Mouse (Mus musculus): Measurements from ENCODE around the gene Nck1. TPM values are rescaled to one million over a fixed set of nuclear protein-coding genes. Genes with fewer than 3 reads are reported as not detected.

Gene Nck1
- polyA plus RNA-seq, 1 experiment from 2014 or later, result 61.4 TPM

GRCm38 (mm10) chr9:100483318-100483717 is 62.6 kb downstream of the Nck1 start:
- 89% methylated on average over 5 of the region's 5 CpGs for WGBS
- Histone ChIP-seq H3K4me1 (peaks cover 17% of the 10 kb centered on the region), H3K4me3 (no peak overlapping the region), H3K27ac (replicated peaks) (no peak overlapping the region), H3K9me3 (no peaks in the 10 kb centered on the region), H3K27me3 (replicated peaks; ENCODE audit: low read depth, poor library complexity, severe bottlenecking) (no peaks in the 10 kb centered on the region), H3K36me3 (replicated peaks) (peaks cover 9% of the 10 kb centered on the region; the same call in 1 of the 2 replicates)
- DNase-seq (ENCODE audit: low spot score), result no peak

- H3K4me3 ChIP-seq, result no peak overlapping the region
- H3K9me3 ChIP-seq, result peaks cover 7% of the 10 kb centered on the region; the same call in 1 of the 2 replicates
- H3K27me3 ChIP-seq (replicated peaks; ENCODE audit: low read depth, poor library complexity, severe bottlenecking), result no peaks in the 10 kb centered on the region
- 0 out of 2 replicates have a peak, but pooled peaks cover 8% of the 10 kb centered on the region for H3K4me1 ChIP-seq
- H3K27ac ChIP-seq (replicated peaks), result no peak overlapping the region
- 87% methylated on average over 6 of the region's 6 CpGs for WGBS
- H3K36me3 ChIP-seq (replicated peaks), result peaks cover 11% of the 10 kb centered on the region; the same call in 1 of the 2 replicates
- DNase-seq (ENCODE audit: low spot score), result no peak
Observed at GRCm38 (mm10) chr9:100481626-100482025, 64.3 kb downstream of the Nck1 start.

GRCm38 (mm10) chr9:100474056-100474455 is 71.9 kb downstream of the Nck1 start:
- no peak overlapping the region for H3K4me3 ChIP-seq
- no peak for DNase-seq (ENCODE audit: low spot score)
- H3K27me3 ChIP-seq (replicated peaks; ENCODE audit: low read depth, poor library complexity, severe bottlenecking), result no peaks in the 10 kb centered on the region
- WGBS, result 90% methylated on average over 1 of the region's 1 CpGs
- peaks cover 9% of the 10 kb centered on the region for H3K4me1 ChIP-seq
- H3K9me3 ChIP-seq, result peaks cover 10% of the 10 kb centered on the region; the same call in 1 of the 2 replicates
- H3K27ac ChIP-seq (replicated peaks), result no peak overlapping the region
- peaks cover 9% of the 10 kb centered on the region; the same call in 1 of the 2 replicates for H3K36me3 ChIP-seq (replicated peaks)

GRCm38 (mm10) chr9:100473361-100473760 is 72.6 kb downstream of the Nck1 start:
- peaks cover 10% of the 10 kb centered on the region; the same call in 1 of the 2 replicates for H3K9me3 ChIP-seq
- H3K27me3 ChIP-seq (replicated peaks; ENCODE audit: low read depth, poor library complexity, severe bottlenecking), result no peaks in the 10 kb centered on the region
- H3K4me3 ChIP-seq, result no peak overlapping the region
- H3K36me3 ChIP-seq (replicated peaks), result peaks cover 6% of the 10 kb centered on the region; the same call in 1 of the 2 replicates
- H3K4me1 ChIP-seq, result peaks cover 9% of the 10 kb centered on the region
- H3K27ac ChIP-seq (replicated peaks), result no peak overlapping the region
- 82% methylated on average over 6 of the region's 6 CpGs for WGBS
- DNase-seq (ENCODE audit: low spot score), result no peak

GRCm38 (mm10) chr9:100472931-100473330 is 73.0 kb downstream of the Nck1 start:
- Histone ChIP-seq H3K4me3 (no peak overlapping the region), H3K27ac (replicated peaks) (no peak overlapping the region), H3K27me3 (replicated peaks; ENCODE audit: low read depth, poor library complexity, severe bottlenecking) (no peaks in the 10 kb centered on the region), H3K36me3 (replicated peaks) (peaks cover 8% of the 10 kb centered on the region; the same call in 1 of the 2 replicates), H3K4me1 (peaks cover 9% of the 10 kb centered on the region), H3K9me3 (peaks cover 10% of the 10 kb centered on the region; the same call in 1 of the 2 replicates)
- DNase-seq (ENCODE audit: low spot score), result no peak
- WGBS, result 93% methylated on average over 8 of the region's 8 CpGs

GRCm38 (mm10) chr9:100471605-100471953 is 74.4 kb downstream of the Nck1 start:
- Histone ChIP-seq H3K36me3 (replicated peaks) (peaks cover 21% of the 10 kb centered on the region; the same call in 1 of the 2 replicates), H3K27ac (replicated peaks) (no peak overlapping the region), H3K4me3 (no peak overlapping the region), H3K4me1 (peaks cover 9% of the 10 kb centered on the region), H3K9me3 (peaks cover 3% of the 10 kb centered on the region; the same call in 1 of the 2 replicates), H3K27me3 (replicated peaks; ENCODE audit: low read depth, poor library complexity, severe bottlenecking) (no peaks in the 10 kb centered on the region)
- DNase-seq (ENCODE audit: low spot score), result no peak
- 79% methylated on average over 4 of the region's 4 CpGs for WGBS

- peaks cover 9% of the 10 kb centered on the region for H3K4me1 ChIP-seq
- H3K4me3 ChIP-seq, result no peak overlapping the region
- WGBS, result 68% methylated on average over 8 of the region's 8 CpGs
- DNase-seq (ENCODE audit: low spot score), result no peak
- H3K27ac ChIP-seq (replicated peaks), result no peak overlapping the region; the same call in 1 of the 2 replicates
- no peaks in the 10 kb centered on the region for H3K9me3 ChIP-seq
- H3K27me3 ChIP-seq (replicated peaks; ENCODE audit: low read depth, poor library complexity, severe bottlenecking), result no peaks in the 10 kb centered on the region
- peaks cover 21% of the 10 kb centered on the region; the same call in 1 of the 2 replicates for H3K36me3 ChIP-seq (replicated peaks)
Observed at GRCm38 (mm10) chr9:100470936-100471604, 74.9 kb downstream of the Nck1 start.

- no peak overlapping the region for H3K4me3 ChIP-seq
- no peaks in the 10 kb centered on the region for H3K9me3 ChIP-seq
- peaks cover 28% of the 10 kb centered on the region; the same call in 1 of the 2 replicates for H3K36me3 ChIP-seq (replicated peaks)
- H3K4me1 ChIP-seq, result peaks cover 9% of the 10 kb centered on the region
- DNase-seq (ENCODE audit: low spot score), result no peak
- H3K27ac ChIP-seq (replicated peaks), result no peak overlapping the region
- H3K27me3 ChIP-seq (replicated peaks; ENCODE audit: low read depth, poor library complexity, severe bottlenecking), result no peaks in the 10 kb centered on the region
- WGBS, result 82% methylated on average over 1 of the region's 1 CpGs
Observed at GRCm38 (mm10) chr9:100470228-100470627, 75.7 kb downstream of the Nck1 start.

GRCm38 (mm10) chr9:100469681-100470080 is 76.3 kb downstream of the Nck1 start:
- 91% methylated on average over 3 of the region's 3 CpGs for WGBS

GRCm38 (mm10) chr9:100468151-100468550 is 77.8 kb downstream of the Nck1 start:
- H3K27ac ChIP-seq (replicated peaks), result no peak overlapping the region
- H3K4me1 ChIP-seq, result peaks cover 9% of the 10 kb centered on the region
- no peaks in the 10 kb centered on the region for H3K27me3 ChIP-seq (replicated peaks; ENCODE audit: low read depth, poor library complexity, severe bottlenecking)
- WGBS, result 92% methylated on average over 8 of the region's 8 CpGs
- H3K4me3 ChIP-seq, result no peak overlapping the region
- no peaks in the 10 kb centered on the region for H3K9me3 ChIP-seq
- no peak for DNase-seq (ENCODE audit: low spot score)
- peaks cover 28% of the 10 kb centered on the region; the same call in 1 of the 2 replicates for H3K36me3 ChIP-seq (replicated peaks)

More at GRCm38 (mm10) chr9:100469681-100470080, 76.3 kb downstream of the Nck1 start:
- no peaks in the 10 kb centered on the region for H3K9me3 ChIP-seq
- H3K27ac ChIP-seq (replicated peaks), result no peak overlapping the region
- peaks cover 9% of the 10 kb centered on the region for H3K4me1 ChIP-seq
- no peak for DNase-seq (ENCODE audit: low spot score)
- no peak overlapping the region for H3K4me3 ChIP-seq
- no peaks in the 10 kb centered on the region for H3K27me3 ChIP-seq (replicated peaks; ENCODE audit: low read depth, poor library complexity, severe bottlenecking)
- H3K36me3 ChIP-seq (replicated peaks), result peaks cover 28% of the 10 kb centered on the region; the same call in 1 of the 2 replicates

GRCm38 (mm10) chr9:100467653-100468052 is 78.3 kb downstream of the Nck1 start:
- 88% methylated on average over 7 of the region's 7 CpGs for WGBS

GRCm38 (mm10) chr9:100466743-100467142 is 79.2 kb downstream of the Nck1 start:
- WGBS, result 93% methylated on average over 3 of the region's 3 CpGs
- DNase-seq (ENCODE audit: low spot score), result no peak
- no peaks in the 10 kb centered on the region for H3K27me3 ChIP-seq (replicated peaks; ENCODE audit: low read depth, poor library complexity, severe bottlenecking)
- H3K9me3 ChIP-seq, result no peaks in the 10 kb centered on the region
- H3K4me3 ChIP-seq, result no peak overlapping the region
- H3K4me1 ChIP-seq, result peaks cover 9% of the 10 kb centered on the region
- no peak overlapping the region for H3K27ac ChIP-seq (replicated peaks)
- H3K36me3 ChIP-seq (replicated peaks), result peaks cover 28% of the 10 kb centered on the region; the same call in 1 of the 2 replicates

More at GRCm38 (mm10) chr9:100467653-100468052, 78.3 kb downstream of the Nck1 start:
- no peak for DNase-seq (ENCODE audit: low spot score)
- H3K9me3 ChIP-seq, result no peaks in the 10 kb centered on the region
- H3K4me1 ChIP-seq, result peaks cover 9% of the 10 kb centered on the region
- H3K4me3 ChIP-seq, result no peak overlapping the region
- no peak overlapping the region for H3K27ac ChIP-seq (replicated peaks)
- H3K27me3 ChIP-seq (replicated peaks; ENCODE audit: low read depth, poor library complexity, severe bottlenecking), result no peaks in the 10 kb centered on the region
- H3K36me3 ChIP-seq (replicated peaks), result peaks cover 28% of the 10 kb centered on the region; the same call in 1 of the 2 replicates

- peaks cover 4% of the 10 kb centered on the region for H3K4me1 ChIP-seq
- DNase-seq (ENCODE audit: low spot score), result no peak
Observed at GRCm38 (mm10) chr9:100465988-100466387, 79.9 kb downstream of the Nck1 start.

More at GRCm38 (mm10) chr9:100465988-100466387, 79.9 kb downstream of the Nck1 start:
- Histone ChIP-seq H3K27me3 (replicated peaks; ENCODE audit: low read depth, poor library complexity, severe bottlenecking) (no peaks in the 10 kb centered on the region), H3K4me3 (no peak overlapping the region), H3K9me3 (no peaks in the 10 kb centered on the region), H3K27ac (replicated peaks) (no peak overlapping the region), H3K36me3 (replicated peaks) (peaks cover 33% of the 10 kb centered on the region)
- 92% methylated on average over 9 of the region's 9 CpGs for WGBS
